Comparison of ENCODE assay signal across 28 mouse cellular contexts in genomic region chr2:167363272-167364045, GRCm38 (mm10). TPM values are rescaled to one million over a fixed set of nuclear protein-coding genes. Genes with fewer than 3 reads are reported as not detected.
DNase-seq lines count a peak whose midpoint lies in the region; ATAC-seq and TF ChIP-seq lines count a peak whose summit lies in the region.
"Had no signal": no experiment of that assay in that cellular context is flagged by ENCODE, and none has a peak within 500 bp of the region (broad histone marks: within the 10 kb centered on the region; RNA-seq: fewer than 3 reads in every experiment).

No protein-coding gene starts in this region.

- no peak for TF ChIP-seq CTCF in CH12.LX (conservative IDR thresholded peaks at IDR 0.05 in 1 of 2, IDR thresholded peaks at IDR 0.05 in 1 of 2; ENCODE audit: low read depth in 2 of 2, low read length in 2 of 2)

- H3K27me3 ChIP-seq in midbrain, embryonic 10.5 days (ENCODE audit: low read depth, poor library complexity, severe bottlenecking) = no peaks in the 10 kb centered on the region
- H3K27me3 ChIP-seq in midbrain, embryonic 16.5 days (ENCODE audit: control insufficient read depth, insufficient read depth, low read depth, low read length) = no peaks in the 10 kb centered on the region
- H3K27me3 ChIP-seq in CH12.LX (replicated peaks) = no peaks in the 10 kb centered on the region
- H3K27me3 ChIP-seq in kidney, embryonic 16.5 days (ENCODE audit: insufficient read depth, low read length) = no peaks in the 10 kb centered on the region
- H3K27me3 ChIP-seq: embryonic facial prominence, embryonic 13.5 days; heart, embryonic 13.5 days; limb, embryonic 15.5 days; liver, embryonic 13.5 days; neural tube, embryonic 15.5 days had no signal

- H3K4me1 ChIP-seq in midbrain, embryonic 10.5 days = no peaks in the 10 kb centered on the region
- no peaks in the 10 kb centered on the region for H3K4me1 ChIP-seq in midbrain, embryonic 16.5 days (ENCODE audit: control insufficient read depth, insufficient read depth, low read length)
- H3K4me1 ChIP-seq in CH12.LX (ENCODE audit: control insufficient read depth in 1 of 2, insufficient read depth in 2 of 2) = peaks cover 17 to 58% of the 10 kb centered on the region in 2 experiments
- 0 out of 2 replicates have a peak, but pooled peaks cover 4% of the 10 kb centered on the region for H3K4me1 ChIP-seq in kidney, embryonic 16.5 days (ENCODE audit: insufficient read depth, low read length)
- H3K4me1 ChIP-seq: embryonic facial prominence, embryonic 13.5 days; limb, embryonic 15.5 days; neural tube, embryonic 15.5 days had no signal

- no peak overlapping the region for H3K4me2 ChIP-seq in midbrain, embryonic 16.5 days (ENCODE audit: low read length)
- H3K4me2 ChIP-seq in CH12.LX (ENCODE audit: insufficient read depth, low read depth, poor library complexity, severe bottlenecking) = no peak overlapping the region
- H3K4me2 ChIP-seq in kidney, embryonic 16.5 days (replicated peaks; ENCODE audit: low read depth, low read length) = no peak overlapping the region
- H3K4me2 ChIP-seq: embryonic facial prominence, embryonic 13.5 days; heart, embryonic 13.5 days; limb, embryonic 15.5 days; liver, embryonic 13.5 days; neural tube, embryonic 15.5 days had no signal

- no peaks in the 10 kb centered on the region for H3K36me3 ChIP-seq in midbrain, embryonic 10.5 days
- H3K36me3 ChIP-seq in midbrain, embryonic 16.5 days (ENCODE audit: control insufficient read depth, insufficient read depth, low read length) = no peaks in the 10 kb centered on the region
- H3K36me3 ChIP-seq in CH12.LX (replicated peaks in 1 of 2; ENCODE audit: control insufficient read depth in 1 of 2, insufficient read depth in 1 of 2, low read length in 1 of 2) = peaks cover 5 to 15% of the 10 kb centered on the region in 2 experiments
- no peaks in the 10 kb centered on the region for H3K36me3 ChIP-seq in kidney, embryonic 16.5 days (ENCODE audit: insufficient read depth, low read length)
- H3K36me3 ChIP-seq: embryonic facial prominence, embryonic 13.5 days; heart, embryonic 13.5 days; limb, embryonic 10.5 days; limb, embryonic 15.5 days; liver, embryonic 13.5 days; neural tube, embryonic 15.5 days had no signal

- DNase-seq in midbrain, embryonic 10.5 days (ENCODE audit: low spot score) = no peak
- DNase-seq in CH12.LX (ENCODE audit: extremely low read depth) = peak; percentile 83
- peak; percentile 79 for DNase-seq in ZHBTc4 (ENCODE audit: low read depth, low spot score)
- DNase-seq in layer of hippocampus, adult 11-12 months (ENCODE audit: low spot score) = no peak
- DNase-seq: adrenal gland, postnatal 25 days; cerebellum, adult 11-12 months; cerebellum, adult 9-11 months; heart, postnatal 10 days; kidney, postnatal 25 days; liver, embryonic 13.5 days; lung, adult 18-20 months; lung, postnatal 4 days; right cerebral cortex, adult 18-20 months; thymus, postnatal 4 days had no signal

- in situ Hi-C loops in CH12.LX (cut with MboI; ENCODE audit: low pct_ligation_motif_present, low pct_unique_long_range_greater_than_20kb, low sequenced_read_pairs) = no loop called here

- H3K4me3 ChIP-seq in midbrain, embryonic 10.5 days = no peak overlapping the region
- H3K4me3 ChIP-seq in midbrain, embryonic 16.5 days (ENCODE audit: low read depth, low read length) = no peak overlapping the region
- H3K4me3 ChIP-seq in CH12.LX (replicated peaks in 1 of 3; ENCODE audit: low read depth in 2 of 3, low read length in 2 of 3, poor library complexity in 1 of 3) = no peak overlapping the region
- no peak overlapping the region for H3K4me3 ChIP-seq in kidney, embryonic 16.5 days (ENCODE audit: low read length)
- H3K4me3 ChIP-seq: embryonic facial prominence, embryonic 13.5 days; erythroblast, embryonic 14.5 days; heart, embryonic 13.5 days; limb, embryonic 10.5 days; limb, embryonic 15.5 days; liver, embryonic 13.5 days; neural tube, embryonic 15.5 days had no signal

- no peaks in the 10 kb centered on the region for H3K79me2 ChIP-seq in CH12.LX (replicated peaks; ENCODE audit: control insufficient read depth, extremely low read depth, insufficient read depth, poor library complexity, severe bottlenecking)

- WGBS in midbrain, embryonic 10.5 days = 68% methylated on average over 9 of the region's 9 CpGs
- 70% methylated on average over 9 of the region's 9 CpGs for WGBS in midbrain, embryonic 16.5 days
- 81% methylated on average over 9 of the region's 9 CpGs for WGBS in kidney, embryonic 16.5 days

- dilution Hi-C loops in CH12.LX (cut with MboI; ENCODE audit: extremely low pct_ligation_motif_present, extremely low pct_unique_long_range_greater_than_20kb, low sequenced_read_pairs) = no loop called here

- no peak for ATAC-seq in midbrain, embryonic 16.5 days
- peak; percentile 24; the same call in 1 of the 2 replicates for ATAC-seq in megakaryocyte, adult 5-6 weeks (ENCODE audit: poor library complexity, severe bottlenecking)
- ATAC-seq in kidney, embryonic 16.5 days (ENCODE audit: low FRiP score, low TSS enrichment) = no peak
- no peak for ATAC-seq in monocyte, adult 5-6 weeks (replicated peaks; ENCODE audit: insufficient number of reproducible peaks, low FRiP score, low TSS enrichment, poor library complexity, severe bottlenecking)
- ATAC-seq: forebrain, embryonic 16.5 days; hindbrain, postnatal 0 days; intestine, postnatal 0 days; lung, postnatal 0 days had no signal

- no peak; the same call in 1 of the 2 replicates for TF ChIP-seq RAD21 in CH12.LX (IDR thresholded peaks at IDR 0.05; ENCODE audit: low read depth, low read length)

- H3K9me3 ChIP-seq in midbrain, embryonic 10.5 days (replicated peaks) = peaks cover 4% of the 10 kb centered on the region; the same call in 1 of the 2 replicates
- H3K9me3 ChIP-seq in midbrain, embryonic 16.5 days (replicated peaks; ENCODE audit: control insufficient read depth, low read length, poor library complexity, severe bottlenecking) = no peaks in the 10 kb centered on the region
- peaks cover 8% of the 10 kb centered on the region for H3K9me3 ChIP-seq in CH12.LX (replicated peaks; ENCODE audit: low read length)
- H3K9me3 ChIP-seq in kidney, embryonic 16.5 days (ENCODE audit: low read length) = no peaks in the 10 kb centered on the region
- H3K9me3 ChIP-seq: heart, embryonic 13.5 days; limb, embryonic 10.5 days; limb, embryonic 15.5 days; neural tube, embryonic 15.5 days had no signal

- TF ChIP-seq POLR2A in CH12.LX (IDR thresholded peaks at IDR 0.05; ENCODE audit: low read depth, low read length) = no peak

- 0 out of 2 replicates have a peak overlapping the region, but pooled peaks have one; percentile 42 for H3K27ac ChIP-seq in midbrain, embryonic 10.5 days (replicated peaks)
- no peak overlapping the region for H3K27ac ChIP-seq in midbrain, embryonic 16.5 days (ENCODE audit: low read length)
- H3K27ac ChIP-seq in CH12.LX (ENCODE audit: insufficient read depth, low read depth) = 0 out of 2 replicates have a peak overlapping the region, but pooled peaks have one; percentile 1
- no peak overlapping the region for H3K27ac ChIP-seq in kidney, embryonic 16.5 days (ENCODE audit: low read length)
- H3K27ac ChIP-seq: embryonic facial prominence, embryonic 13.5 days; heart, embryonic 13.5 days; hindbrain, postnatal 0 days; limb, embryonic 10.5 days; limb, embryonic 15.5 days; liver, embryonic 13.5 days; neural tube, embryonic 15.5 days had no signal

- peak; percentile 67 for TF ChIP-seq EP300 in CH12.LX (IDR thresholded peaks at IDR 0.05; ENCODE audit: low read length)

- no peak overlapping the region for H3K9ac ChIP-seq in midbrain, embryonic 16.5 days (ENCODE audit: low read depth, low read length)
- H3K9ac ChIP-seq in CH12.LX (ENCODE audit: insufficient read depth, low read depth) = no peak overlapping the region
- H3K9ac ChIP-seq in kidney, embryonic 16.5 days (replicated peaks; ENCODE audit: low read length) = no peak overlapping the region
- H3K9ac ChIP-seq: embryonic facial prominence, embryonic 13.5 days; heart, embryonic 13.5 days; limb, embryonic 15.5 days; liver, embryonic 13.5 days; neural tube, embryonic 15.5 days had no signal

TF ChIP-seq in CH12.LX, 34 proteins besides CTCF, POLR2A, EP300 and RAD21 (continues in another document):
- no peak for TF ChIP-seq NRF1 (IDR thresholded peaks at IDR 0.05; ENCODE audit: low read depth, low read length)
- peak; percentile 41; the same call in 1 of the 2 replicates for TF ChIP-seq MYC (IDR thresholded peaks at IDR 0.05; ENCODE audit: low read depth, low read length)
- peak; percentile 56 for TF ChIP-seq MXI1 (IDR thresholded peaks at IDR 0.05; ENCODE audit: low read depth, low read length)
- no peak for TF ChIP-seq RCOR1 (conservative IDR thresholded peaks at IDR 0.05; ENCODE audit: low read depth, low read length)
- TF ChIP-seq CHD2 (IDR thresholded peaks at IDR 0.05; ENCODE audit: low read length) = no peak
- TF ChIP-seq UBTF (IDR thresholded peaks at IDR 0.05; ENCODE audit: low read depth, low read length) = 0 out of 2 replicates have a peak, but pooled peaks have one; percentile 69
- peak; percentile 82 for TF ChIP-seq ETS1 (conservative IDR thresholded peaks at IDR 0.05; ENCODE audit: low read depth, low read length)
- peak; percentile 63; the same call in 1 of the 2 replicates for TF ChIP-seq MAFK (IDR thresholded peaks at IDR 0.05; ENCODE audit: insufficient replicate concordance, low read length)
- TF ChIP-seq MAX (IDR thresholded peaks at IDR 0.05; ENCODE audit: low read length) = 0 out of 2 replicates have a peak, but pooled peaks have one; percentile 65

RNA-seq across cellular contexts. Expression of gene B4galt5, which starts 14.5 kb away (rescaled TPM):
- 9.1 and 9.9 TPM in 2 replicates for polyA plus RNA-seq in midbrain, embryonic 10.5 days (2016; fragmentation: Nextera tagmentation; extraction: Ambion mirVana)
- polyA plus RNA-seq in midbrain, embryonic 16.5 days (2015; fragmentation: Nextera tagmentation; extraction: Ambion mirVana) = 16.6 and 18.1 TPM in 2 replicates
- 12.5 and 14.4 TPM in 2 replicates for total RNA-seq in CH12.LX (2012; rRNA removed)
- total RNA-seq in CH12.LX (2014; rRNA removed) = 12.0 and 13.5 TPM in 2 replicates
- polyA plus RNA-seq in CH12.LX (2012; ENCODE audit: insufficient read length, low read depth) = 17.6 and 22.4 TPM in 2 replicates
- total RNA-seq in megakaryocyte, adult 5-6 weeks (2015) = 62.5 and 80.6 TPM in 2 replicates
- 52.4 and 67.3 TPM in 2 replicates for total RNA-seq in megakaryocyte, adult 5-6 weeks (2017)
- polyA plus RNA-seq in kidney, embryonic 16.5 days (2015; fragmentation: Nextera tagmentation; extraction: Ambion mirVana) = 8.9 and 9.4 TPM in 2 replicates
- 107 to 198 TPM (median 140 TPM) in 3 replicates for total RNA-seq in monocyte, adult 5-6 weeks (2017)

RNA-seq across cellular contexts. Expression of gene Slc9a8, which starts 58.1 kb away (rescaled TPM):
- polyA plus RNA-seq in midbrain, embryonic 10.5 days (2016; fragmentation: Nextera tagmentation; extraction: Ambion mirVana) = 21.6 and 25.6 TPM in 2 replicates
- polyA plus RNA-seq in midbrain, embryonic 16.5 days (2015; fragmentation: Nextera tagmentation; extraction: Ambion mirVana) = 19.4 and 20.9 TPM in 2 replicates
- 21.2 and 26.0 TPM in 2 replicates for total RNA-seq in CH12.LX (2012; rRNA removed)
- total RNA-seq in CH12.LX (2014; rRNA removed) = 12.9 and 14.5 TPM in 2 replicates
- 20.6 and 25.0 TPM in 2 replicates for polyA plus RNA-seq in CH12.LX (2012; ENCODE audit: insufficient read length, low read depth)
- 19.1 and 27.9 TPM in 2 replicates for total RNA-seq in megakaryocyte, adult 5-6 weeks (2015)
- 17.2 and 24.7 TPM in 2 replicates for total RNA-seq in megakaryocyte, adult 5-6 weeks (2017)
- polyA plus RNA-seq in kidney, embryonic 16.5 days (2015; fragmentation: Nextera tagmentation; extraction: Ambion mirVana) = 20.7 and 25.7 TPM in 2 replicates
- 34.1 to 52.5 TPM (median 41.5 TPM) in 3 replicates for total RNA-seq in monocyte, adult 5-6 weeks (2017)

Comparison
In these comparisons a context has a peak if more than half of its experiments do, and no peak if none do; other contexts are left out.
1. H3K27ac ChIP-seq: peak in midbrain, embryonic 10.5 days (single experiment) and CH12.LX (single experiment); none in midbrain, embryonic 16.5 days (single experiment) and kidney, embryonic 16.5 days (single experiment).
2. DNase-seq: peak in CH12.LX (single experiment) and ZHBTc4 (single experiment); none in midbrain, embryonic 10.5 days (single experiment) and layer of hippocampus, adult 11-12 months (single experiment).